ENCODE assay signal across 8 mouse cellular contexts in the genomic region with DNA sequence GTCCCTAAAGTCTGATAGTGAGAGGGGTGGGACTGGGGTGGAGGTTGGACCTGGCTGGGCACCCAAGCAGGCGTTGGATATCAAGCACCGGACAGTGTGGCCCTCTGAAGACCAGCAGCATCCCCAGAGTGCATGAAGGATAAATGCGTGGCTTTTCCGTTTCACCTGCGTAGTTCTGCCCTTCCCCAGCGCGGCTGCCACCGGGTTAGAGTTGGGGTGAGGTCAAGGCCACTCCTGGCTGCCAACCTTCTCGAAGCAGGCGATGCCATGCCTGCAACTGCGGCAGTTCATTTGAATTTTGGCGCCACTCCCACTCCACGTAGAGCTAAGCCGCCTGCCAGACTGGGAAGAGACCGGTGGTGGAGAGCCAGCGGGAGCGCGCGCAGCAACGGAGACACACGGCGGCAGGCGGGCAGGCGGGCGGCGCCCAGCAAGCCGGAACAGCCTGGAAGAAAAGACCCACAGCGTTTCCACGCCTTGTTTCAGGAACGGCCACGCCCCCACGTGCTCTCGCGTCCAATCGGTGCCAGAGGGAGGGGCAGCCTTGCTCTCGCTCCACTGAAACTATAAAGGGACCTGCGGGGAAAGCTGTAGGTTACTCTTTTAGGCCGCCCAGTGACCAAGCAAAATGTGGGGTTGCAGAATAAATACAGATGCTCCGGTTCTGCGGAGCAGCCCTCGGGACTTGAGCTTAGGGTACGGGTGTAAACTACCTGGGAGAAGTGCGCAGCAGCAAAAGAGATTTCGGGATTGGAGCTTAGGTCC. TPM values are rescaled to one million over a fixed set of nuclear protein-coding genes. Genes with fewer than 3 reads are reported as not detected.
DNase-seq lines count a peak whose midpoint lies in the region; ATAC-seq lines count a peak whose summit lies in the region.
"Not testable (repeated sequence)": the region's sequence is repeated elsewhere in the genome, so short reads cannot be mapped to it uniquely, and the experiment has no call there.

No protein-coding gene starts in this region.

- DNase-seq in adrenal gland, adult (ENCODE audit: inconsistent age in 2 of 2, low spot score in 1 of 2): peak; percentile 77 to 93
- DNase-seq in embryo, embryonic 9.5 days (ENCODE audit: extremely low spot score): peak; percentile 6
- DNase-seq in gastrocnemius, postnatal 36 days: peak; percentile 52 to 62
- DNase-seq in left cerebral cortex, adult 18-20 months (ENCODE audit: low spot score in 2 of 2): peak; percentile 69 to 72
- DNase-seq in lung, postnatal 10 days: peak; percentile 84
- peak; percentile 56 for DNase-seq in ovary, postnatal 10 days (ENCODE audit: low spot score)
- peak; percentile 26 for DNase-seq in thymus, postnatal 25 days

- ATAC-seq in inflammation-experienced regulatory T-cells, adult 6 months: peak; percentile 95

- intact Hi-C loops in gastrocnemius, postnatal 36 days (cut with DNase I): not testable (repeated sequence)

RNA-seq across cellular contexts. Expression of a gene that starts 26.1 kb away (rescaled TPM):
- not detected for total RNA-seq in gastrocnemius, postnatal 36 days (2021)
- under 1 TPM in 1 of 3 experiments, not detected in 2; 0.17 TPM for polyA plus RNA-seq in inflammation-experienced regulatory T-cells, adult 6 months (2017; shearing (Covaris generic))
- under 1 TPM in 1 of 2 experiments, not detected in 1; 0.28 TPM for total RNA-seq in left cerebral cortex, adult 18-20 months (2021)

Comparison
In these comparisons a context has a peak if more than half of its experiments do, and no peak if none do; other contexts are left out.
1. Peak in every context shown above with its lines: DNase-seq and ATAC-seq.
2. DNase-seq: peak in every context shown above with its lines; median percentile 85 in adrenal gland, adult; 84 in lung, postnatal 10 days; 70 in left cerebral cortex, adult 18-20 months; 57 in gastrocnemius, postnatal 36 days; 56 in ovary, postnatal 10 days; 26 in thymus, postnatal 25 days; 6 in embryo, embryonic 9.5 days.